Mouse (Mus musculus) ovary, postnatal 10 days (tissue): ENCODE measurements around the gene Usp6nl.

Source experiments
- DNase-seq: peaks from one replicate; pipeline ENCODE4 v3.0.0; 2022; ENCODE audit warnings: low spot score

Gene Usp6nl

DNA sequence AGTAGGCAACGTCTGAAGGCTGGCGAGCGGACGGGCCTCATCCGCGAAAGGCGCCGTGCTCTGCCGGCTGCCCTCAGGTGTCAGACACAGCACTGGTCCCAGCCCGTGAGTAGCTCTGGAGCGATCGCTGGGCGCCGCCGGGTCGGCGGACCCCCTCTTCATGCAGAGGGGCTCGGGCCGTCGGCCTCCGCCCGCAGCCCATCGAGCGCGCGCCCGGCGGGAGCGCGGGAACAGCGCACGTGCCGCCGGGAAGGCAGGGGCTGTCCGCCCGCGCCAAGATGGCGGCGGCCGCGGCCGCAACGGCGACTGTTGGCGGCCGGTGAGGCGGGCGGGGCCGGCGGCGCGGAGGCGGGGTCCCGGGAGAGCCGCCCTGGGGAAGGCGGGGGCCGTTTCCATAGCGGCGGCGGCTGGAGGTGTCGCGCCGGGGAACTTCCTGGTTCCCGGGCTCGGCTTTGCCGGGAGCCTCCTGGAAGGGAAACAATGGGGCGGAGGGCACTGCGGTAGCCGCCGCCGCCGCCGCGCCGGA, at the start of gene Usp6nl:
Usp6nl (plus strand) TSS at position 292 of the 526 bp plus-strand sequence.
- DNase-seq: peak; percentile 79

DNA sequence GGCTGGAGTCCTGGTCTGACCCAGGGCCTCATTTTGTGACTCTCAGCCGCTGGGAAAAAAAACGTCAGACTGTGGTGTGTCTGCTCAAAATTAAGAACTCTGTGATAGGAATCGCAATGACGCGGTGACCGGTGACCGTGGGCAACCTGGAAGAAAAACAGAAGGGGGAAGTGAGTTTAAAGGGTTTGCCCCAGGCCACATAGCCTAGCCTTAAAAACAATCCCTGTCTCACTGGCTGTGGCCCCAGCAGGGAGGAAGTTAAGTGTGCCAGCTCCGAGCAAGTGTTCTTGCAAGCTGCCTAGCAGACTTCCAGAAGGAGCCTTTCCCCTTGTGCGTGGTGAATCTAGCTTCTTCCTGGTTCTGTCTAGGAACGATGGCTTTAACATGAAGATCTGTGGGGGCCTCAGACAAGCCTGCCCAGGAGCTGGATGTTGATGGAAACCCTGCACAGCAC, 49.0 kb upstream of the Usp6nl start:
- DNase-seq: no peak

DNA sequence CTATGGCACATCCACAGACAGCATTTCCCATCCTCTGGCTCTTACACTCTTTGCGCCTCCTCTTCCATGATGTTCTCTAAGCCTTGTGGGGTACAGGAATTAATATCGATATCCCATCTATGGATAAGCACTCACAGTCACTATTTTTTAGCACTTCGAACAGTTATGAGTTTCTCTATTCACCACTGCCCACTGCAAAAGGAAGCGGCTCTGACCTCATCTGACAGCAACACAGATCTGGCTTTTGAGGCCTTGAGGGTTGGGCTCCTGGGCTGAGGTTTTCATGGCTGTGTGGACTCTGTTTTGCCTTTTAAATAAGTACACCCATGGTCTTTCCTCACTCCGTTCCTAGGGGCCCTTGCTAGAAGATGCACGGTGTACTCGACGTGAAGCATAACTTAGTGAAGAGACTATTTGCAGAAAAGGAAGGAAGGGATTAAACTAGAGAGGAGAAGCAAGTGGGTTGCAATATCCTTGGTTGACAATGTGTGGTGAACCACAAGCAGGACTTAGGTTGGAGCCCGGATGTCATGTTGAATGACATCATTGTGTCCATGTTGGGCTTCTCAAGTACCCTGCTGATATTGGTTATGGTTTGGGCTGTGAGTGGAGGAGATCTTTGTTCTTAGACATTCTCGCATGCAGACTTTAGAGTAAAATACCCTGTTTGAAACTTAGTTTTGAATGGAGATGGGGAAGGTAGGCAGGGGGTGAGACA, 43.5 kb upstream of the Usp6nl start:
- no peak for DNase-seq

DNA sequence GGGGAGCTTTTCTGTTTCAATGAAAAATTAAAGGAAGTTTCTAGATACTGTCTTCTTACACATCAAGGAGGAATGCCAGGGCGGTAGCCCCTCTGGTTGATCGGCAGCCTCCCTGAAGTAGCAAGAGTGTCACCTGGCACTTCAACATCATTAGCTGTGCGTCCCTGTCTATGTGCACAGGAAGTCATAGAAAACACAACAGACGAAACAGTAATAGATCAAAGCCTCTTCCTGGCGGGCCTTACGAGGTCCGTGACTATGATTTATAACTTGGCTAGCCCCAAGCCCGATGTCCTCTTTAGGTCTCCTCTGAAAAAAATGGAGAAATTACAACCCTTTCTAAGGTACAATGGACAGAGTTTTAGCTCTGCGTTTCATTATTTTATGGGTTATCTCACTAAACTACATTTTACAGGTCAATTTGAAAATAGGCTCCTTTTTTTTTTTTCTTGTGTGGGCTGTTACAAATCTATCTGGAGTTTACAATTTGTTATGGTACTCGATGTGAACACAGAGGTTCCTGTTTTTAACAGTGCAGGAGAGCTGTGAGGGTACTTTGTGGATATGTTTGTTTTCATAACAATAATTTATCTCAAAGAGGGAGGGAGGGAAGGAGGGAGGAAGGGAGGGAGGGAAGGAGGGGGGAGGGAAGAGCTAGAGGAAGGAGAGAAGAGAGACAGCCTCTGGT, 42.7 kb upstream of the Usp6nl start:
- DNase-seq: no peak

DNA sequence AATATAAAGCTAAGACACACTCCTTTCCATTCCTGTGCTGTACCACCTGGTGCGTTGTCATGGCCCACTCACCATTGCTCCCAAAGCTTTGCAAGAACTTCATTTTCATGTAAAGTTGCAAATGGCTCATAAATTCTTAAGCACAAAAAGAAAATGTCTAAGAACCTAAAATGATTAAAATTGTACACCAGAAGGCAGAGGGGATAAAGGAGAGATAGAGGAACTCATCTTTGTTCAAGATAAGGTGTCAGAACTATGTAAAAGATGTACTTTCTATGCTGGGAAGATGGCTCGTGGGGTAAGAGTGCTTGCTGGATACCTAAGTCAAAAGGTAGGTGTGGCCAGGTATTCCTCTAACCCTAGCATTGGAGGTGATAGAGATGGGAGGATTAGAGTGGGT, 38.9 kb upstream of the Usp6nl start:
- no peak for DNase-seq

DNA sequence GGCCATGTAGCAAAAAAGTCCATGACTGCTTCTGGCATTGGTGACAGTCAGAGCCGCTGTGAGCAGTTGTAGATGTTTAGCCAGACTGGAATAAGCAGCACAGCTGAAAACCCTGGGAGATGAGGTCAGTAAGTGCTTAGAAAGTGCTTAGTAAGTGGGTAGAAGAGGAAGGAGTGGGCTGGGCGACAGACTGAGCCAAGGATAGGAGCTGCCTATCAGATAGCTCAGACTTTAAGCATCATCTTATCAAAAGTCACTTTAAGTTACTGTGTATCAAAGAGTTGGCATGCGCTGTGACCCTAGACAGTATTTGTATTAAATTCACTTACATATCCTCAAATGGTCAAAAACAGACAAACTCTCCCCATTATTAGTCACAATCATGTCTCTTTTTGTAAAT, 37.7 kb upstream of the Usp6nl start:
- DNase-seq: no peak

DNA sequence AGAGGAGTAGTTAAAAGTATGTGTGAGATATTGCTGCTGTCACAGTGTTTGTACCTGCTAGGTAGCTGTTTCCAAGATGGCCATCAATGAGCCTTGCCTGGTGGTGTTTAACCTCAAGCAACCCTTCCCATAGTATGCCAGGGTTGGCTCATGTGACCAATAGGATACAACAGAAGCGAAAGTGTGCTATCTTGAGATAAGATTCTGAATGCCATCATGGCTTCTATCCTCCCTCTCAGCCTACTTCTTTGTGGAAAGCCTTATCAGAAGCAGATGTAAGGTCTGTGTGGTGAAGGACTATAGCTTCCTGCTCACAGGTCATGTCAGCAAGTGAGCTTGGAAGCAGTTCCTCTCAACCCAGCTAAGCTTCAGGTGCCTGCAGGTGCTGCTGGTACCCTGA, 36.7 kb upstream of the Usp6nl start:
- no peak for DNase-seq

DNA sequence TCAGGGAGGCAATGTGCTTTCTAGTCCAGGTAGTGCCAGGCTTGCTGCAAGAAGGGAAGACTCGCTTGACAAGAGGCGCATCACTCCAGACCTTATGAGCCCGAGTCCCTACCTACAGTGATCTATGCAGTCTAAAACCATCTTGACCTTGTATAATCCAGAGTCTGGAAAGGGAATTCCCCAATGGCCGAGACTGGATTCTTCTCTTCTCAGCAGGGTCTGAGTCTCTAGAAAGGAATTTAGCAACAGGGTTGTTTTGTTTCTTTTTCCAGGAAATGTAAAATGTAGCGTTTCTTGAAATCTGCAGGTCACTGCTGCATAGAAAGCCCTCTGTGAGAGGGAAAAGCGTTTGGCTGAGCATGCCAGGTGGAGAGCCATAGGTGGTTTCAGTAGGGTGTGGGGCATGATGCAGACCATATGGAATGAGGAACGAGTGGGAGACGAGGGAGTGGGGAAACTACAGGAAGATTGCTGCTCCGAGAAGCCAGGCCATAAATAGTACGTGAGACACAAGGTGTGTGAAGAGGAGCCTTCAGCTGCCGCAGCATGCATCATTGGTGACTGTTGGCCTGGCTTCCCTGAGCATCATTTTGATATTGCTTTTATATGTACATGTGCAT, 28.5 kb upstream of the Usp6nl start:
- DNase-seq: no peak

DNA sequence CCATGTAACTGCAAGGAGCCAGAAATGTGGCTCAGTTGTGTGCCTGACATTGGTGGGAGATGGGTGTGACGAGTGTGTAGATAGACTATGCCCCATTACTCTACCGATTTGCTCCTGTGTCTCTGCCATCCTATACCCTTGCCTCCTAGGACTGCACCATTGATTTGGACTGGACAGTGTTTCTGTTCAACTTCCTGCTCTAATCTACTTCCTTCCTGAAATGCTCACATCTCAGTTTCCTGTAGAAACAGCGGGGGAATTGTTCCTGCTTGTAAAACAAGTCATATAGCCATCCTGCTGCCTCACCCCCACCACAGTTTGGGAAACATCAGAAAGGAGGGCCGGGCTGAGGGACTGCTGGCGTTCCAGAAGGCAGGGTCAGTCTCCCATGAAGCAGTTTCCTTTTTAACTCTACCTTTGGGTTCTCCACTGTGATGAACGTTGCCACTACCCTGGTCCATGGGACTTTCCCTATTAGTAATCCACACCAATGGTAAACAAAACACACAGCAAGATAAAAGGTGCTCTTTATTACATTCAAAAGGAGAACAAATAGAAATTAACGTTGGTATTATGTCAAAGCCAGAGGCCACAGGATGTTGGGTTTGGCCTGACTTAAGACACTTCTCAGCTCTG, 27.4 kb upstream of the Usp6nl start:
- DNase-seq: no peak

DNA sequence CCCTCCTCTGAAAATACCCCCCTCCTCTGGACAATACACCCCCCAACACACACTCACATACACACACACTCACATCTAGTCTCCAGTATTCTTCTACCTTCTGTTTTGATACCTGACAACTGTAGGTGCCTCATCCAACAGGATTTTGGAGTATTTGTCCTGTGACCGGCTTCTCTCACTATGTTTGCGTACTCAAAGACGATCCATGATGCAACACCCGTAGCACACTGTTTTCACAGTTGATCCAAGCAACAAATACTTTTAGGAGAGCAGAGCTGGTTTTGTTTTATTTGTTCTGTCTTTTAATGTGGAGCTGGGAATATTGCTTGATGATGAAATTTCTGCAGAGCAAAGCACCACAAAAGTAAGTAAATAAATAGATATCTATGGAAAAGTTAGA, 17.7 kb upstream of the Usp6nl start:
- no peak for DNase-seq

DNA sequence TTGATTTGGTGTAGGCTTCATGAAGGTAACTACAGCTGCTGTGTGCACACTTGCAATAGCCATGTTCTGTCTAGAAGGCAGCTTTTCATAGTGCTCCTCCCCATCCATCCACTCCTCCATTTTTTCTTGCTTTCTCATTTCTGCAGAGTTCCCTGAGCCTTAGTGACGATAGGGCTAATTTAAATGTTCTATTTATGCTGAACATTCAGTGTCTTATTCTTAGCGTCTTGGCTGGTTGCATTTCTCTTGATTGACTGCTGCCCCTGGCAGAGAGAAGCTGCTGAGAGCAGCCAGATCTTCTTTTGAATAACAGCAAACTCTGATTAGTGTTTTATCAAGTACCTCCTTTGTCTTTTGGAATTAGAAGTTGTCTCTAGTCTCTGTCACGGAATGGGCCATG, 15.6 kb upstream of the Usp6nl start:
- DNase-seq: no peak

DNA sequence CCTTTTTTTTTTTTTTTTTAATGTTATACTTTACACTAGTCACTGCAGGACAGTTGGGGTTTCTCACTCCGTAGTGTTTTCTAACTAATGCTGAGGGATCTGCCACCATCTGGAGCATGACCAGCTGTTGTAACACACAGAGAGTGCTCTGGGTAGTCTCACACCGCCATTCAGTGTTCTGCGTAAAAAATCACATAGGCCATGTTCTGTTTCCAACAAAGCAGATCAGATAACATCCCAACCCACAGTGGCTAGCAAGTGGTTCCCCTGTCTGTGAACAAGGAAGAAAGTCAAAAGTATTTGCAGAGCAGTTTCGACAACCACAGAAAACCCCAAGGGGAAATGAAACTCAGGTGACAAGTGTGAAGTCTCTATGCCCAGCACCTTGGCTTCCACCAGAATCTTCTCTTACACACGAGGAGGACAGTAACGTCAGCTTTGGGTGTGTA, 13.1 kb upstream of the Usp6nl start:
- no peak for DNase-seq

DNA sequence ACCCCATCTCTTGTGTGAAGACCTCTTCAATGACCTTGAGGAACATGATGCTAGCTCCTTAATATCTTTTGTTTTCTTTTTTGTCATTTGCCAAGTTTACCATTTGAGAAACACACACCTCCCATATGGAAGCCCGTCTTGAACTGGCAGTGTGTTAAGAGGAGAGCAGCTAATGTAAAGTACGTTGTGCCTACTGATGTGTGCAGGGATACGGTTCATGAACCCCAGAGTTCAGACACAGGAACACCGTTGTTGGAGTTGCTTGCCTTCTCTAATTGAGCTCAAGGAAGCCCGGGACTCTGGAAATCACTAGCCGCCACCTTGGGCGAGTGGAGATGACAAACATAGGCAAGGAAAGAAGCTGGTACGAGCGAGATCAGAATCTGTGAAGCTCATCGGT, 9.7 kb upstream of the Usp6nl start:
- DNase-seq: no peak

DNA sequence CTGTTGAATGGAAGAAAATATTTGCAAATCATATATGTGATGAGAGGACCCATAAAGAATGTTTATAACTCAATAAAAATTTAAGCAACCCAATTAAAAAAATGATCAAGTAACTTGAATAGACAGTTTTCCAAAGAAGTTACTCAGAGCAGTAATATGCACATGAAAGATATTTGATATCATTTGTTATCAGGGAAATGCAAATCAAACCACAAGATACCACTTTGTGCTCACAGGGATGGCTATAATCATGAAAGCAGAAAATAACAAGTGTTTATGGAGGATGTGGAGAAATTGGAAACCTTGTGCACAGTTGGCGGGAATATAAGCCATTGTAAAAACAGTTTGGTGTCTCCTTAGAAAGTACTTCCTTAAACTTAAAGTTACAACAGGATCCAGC, 8.7 kb upstream of the Usp6nl start:
- DNase-seq: no peak

DNA sequence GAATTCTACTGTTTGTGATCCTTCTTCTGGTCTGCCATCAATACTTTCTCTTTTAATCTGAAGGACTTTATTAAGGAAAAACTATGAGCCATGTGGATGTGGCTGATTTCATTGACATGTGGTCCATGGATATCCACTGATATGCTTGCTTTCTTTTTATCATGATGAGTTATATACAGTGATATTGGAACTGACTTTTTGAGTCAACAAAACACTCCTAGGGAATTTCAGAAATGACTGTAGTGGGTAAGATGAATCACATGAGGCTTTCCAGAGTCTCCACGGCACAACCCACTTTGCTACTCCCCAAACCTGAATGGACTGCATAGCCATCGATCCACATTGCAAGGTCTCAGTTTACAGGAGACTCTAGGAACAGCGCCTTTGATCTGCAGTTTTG, 2.3 kb upstream of the Usp6nl start:
- no peak for DNase-seq

DNA sequence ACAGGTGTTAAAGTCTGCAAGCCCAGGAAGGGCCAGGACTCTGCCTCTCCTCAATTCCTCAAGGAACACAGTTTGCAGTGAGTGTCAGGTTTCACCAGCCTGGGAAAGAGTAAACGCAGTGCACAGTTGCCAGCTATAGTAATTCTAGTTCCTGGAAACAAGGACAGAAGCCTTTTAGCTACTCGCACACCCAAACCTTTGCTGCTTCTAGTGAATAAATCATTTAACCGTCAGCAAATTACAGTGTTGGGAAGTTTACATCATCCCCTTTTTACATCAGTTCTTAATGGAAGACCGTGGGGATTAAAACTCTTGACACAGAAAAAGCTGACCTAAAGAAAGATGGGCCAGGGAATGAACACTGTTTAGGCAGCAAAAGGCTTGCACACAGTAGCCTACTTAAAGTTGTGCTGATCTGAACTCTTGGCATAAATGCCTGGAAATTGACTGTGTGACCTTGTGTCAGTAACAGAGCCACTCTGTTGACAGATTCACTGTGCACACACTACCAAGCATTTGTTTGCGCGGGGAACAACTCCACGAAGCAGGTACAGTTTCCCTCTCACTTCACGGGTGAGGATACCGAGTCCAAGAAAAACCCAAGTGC, 595 bp upstream of the Usp6nl start:
- DNase-seq: no peak

DNA sequence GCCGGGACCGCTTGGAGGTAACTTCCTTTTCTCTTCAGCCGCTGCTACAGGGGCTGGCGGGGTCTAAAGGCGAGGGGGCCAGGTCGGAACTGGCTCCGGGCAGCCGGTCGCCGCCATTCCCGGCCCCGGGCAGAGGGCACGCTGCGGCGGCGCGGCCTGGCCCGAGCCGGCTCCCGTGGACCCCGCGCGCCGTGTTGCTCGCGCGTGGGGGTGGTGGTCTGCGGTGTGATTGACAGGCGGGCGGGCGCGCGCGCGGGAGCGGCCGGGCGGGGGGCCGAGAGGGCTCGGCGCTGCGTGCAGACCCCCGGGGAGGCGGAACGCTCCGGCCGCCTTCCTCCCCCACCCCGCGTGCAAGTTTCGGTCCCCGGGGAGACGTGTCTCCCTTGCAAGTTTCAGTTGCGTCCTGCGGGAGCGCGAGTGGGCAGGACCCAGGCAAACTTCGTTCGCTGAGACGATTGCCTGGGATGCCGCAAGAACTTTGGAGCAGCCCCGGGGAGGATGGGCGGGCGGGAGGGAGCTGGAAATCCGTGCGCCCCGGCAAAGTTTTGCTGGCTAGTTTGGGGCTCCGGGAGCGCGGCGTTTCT, 563 bp downstream of the Usp6nl start:
- peak; percentile 31 for DNase-seq

DNA sequence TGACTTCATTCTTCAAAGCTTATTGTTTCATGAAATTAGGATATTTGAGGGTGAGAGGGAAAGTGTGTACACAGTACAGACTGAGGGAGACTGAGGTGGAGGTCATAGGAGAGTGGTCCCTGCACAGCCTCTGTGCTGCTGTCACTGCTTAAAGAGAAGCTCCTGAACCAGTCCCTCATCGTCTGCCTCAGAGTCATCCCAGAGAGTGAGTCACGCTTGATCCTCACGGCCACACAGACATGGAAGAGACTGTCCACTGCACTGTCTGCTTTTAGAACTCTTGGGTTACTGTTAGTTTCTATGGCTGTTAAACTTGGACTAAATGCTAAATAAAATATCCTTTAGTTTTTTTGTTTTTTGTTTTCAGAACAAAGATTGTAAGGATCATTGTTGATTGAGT, 3.2 kb downstream of the Usp6nl start:
- DNase-seq: no peak

DNA sequence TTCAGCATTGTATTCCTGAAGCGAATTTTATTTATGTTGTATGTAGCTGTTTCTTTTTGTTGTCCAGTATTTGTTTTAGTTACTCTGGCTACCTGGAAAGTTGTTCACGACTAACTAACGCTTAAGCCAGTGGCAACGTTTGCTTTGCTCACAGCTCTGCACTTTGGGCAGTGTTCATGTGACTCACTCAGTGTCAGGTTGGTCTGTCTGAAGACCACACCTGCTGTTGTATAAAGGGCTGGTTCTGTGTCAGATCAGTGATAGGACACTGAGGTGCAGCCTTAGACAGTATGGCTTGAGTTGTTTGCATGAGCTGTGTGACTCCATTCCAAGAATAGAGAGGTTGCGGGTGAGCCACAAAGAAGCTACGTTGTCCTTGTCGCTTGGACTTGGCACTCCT, 6.5 kb downstream of the Usp6nl start:
- no peak for DNase-seq

DNA sequence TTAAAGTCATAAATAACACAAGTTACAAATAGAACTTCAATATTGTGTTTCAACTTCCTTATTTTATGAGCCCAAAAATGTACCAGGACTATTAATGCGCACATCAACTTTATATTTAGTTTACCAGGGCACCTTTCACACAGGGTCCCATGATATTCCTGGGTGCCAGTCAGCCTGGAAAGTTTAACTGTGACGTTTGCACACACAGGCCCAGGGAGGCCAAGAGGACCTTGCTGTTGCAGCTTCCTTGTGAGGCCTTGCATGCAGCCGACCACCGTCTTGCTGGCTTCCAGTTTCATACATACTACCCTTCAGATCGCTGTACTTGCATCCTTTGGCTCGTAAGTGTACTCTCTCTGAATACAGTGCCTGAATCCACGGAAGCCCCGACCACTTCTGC, 8.3 kb downstream of the Usp6nl start:
- no peak for DNase-seq

DNA sequence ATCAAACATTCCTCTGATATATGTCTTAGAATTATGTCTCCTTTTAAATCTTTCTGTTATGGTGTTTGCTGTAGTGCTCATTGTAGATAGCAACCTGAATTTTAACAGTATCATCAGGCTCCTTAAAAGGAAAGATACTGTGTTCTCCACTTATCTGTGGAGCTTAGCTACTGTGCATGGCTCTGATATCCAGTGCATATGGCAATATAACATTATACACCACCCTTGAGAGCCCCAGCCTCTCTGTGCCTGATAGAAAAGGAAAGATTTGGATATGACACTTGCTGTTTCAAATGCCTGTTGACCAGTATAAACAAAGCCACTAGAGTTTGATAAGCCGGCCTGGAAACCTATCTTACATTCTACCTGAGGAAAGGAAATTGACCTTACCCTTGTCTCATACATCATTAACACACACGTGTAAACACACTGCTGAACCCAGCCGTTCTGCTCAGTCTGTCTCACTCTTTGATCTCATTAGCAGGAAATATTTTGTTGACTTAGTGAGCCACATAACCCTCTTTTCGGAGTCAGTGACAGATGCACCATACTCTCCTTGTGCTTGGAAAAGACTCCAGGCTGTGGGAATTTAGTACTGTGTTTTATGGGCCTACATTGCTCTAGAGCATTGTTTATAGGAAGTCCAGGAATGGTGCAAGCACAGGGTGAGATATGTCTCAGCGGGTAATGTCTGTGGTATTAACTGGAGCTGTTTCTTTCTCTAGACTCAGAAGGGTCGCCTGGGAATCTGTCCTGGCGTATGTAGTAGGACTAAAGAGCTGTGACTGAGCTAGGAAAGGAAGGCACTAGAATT, 9.1 kb downstream of the Usp6nl start:
- no peak for DNase-seq
